Mouse (Mus musculus) lung, postnatal 0 days (tissue): Measurements from ENCODE around the gene Ankrd10. TPM values are rescaled to one million over a fixed set of nuclear protein-coding genes. Genes with fewer than 3 reads are reported as not detected.
A peak's percentile ranks its signal among the peaks of the same experiment; 100 is the strongest.

Experiments
- ATAC-seq: fragments of 200-750 bp; cut with Nextera tagmentation; 2 replicates; pipeline ENCODE4 v1.8.0; 2017; ENCODE audit warnings: moderate library complexity
- DNase-seq: peaks from one replicate; pipeline ENCODE4 v3.0.0-alpha.2; 2016; ENCODE audit warnings: low spot score
- H3K27ac ChIP-seq: fragments of 300-500 bp; sonication (generic); 2 replicates; pipeline ENCODE4 v1.5.1; 2014; ENCODE audit warnings: antibody characterized with exemption, mild to moderate bottlenecking, low read length, mixed read lengths
- H3K27me3 ChIP-seq: fragments of 300-500 bp; sonication (generic); replicated peaks from 2 replicates; pipeline ENCODE4 v1.6.1; 2014; ENCODE audit warnings: low read length, mixed read lengths; ENCODE audit not compliant: insufficient read depth
- H3K36me3 ChIP-seq: fragments of 300-500 bp; sonication (generic); 2 replicates; pipeline ENCODE4 v1.6.1; 2014; ENCODE audit warnings: low read length, mixed read lengths; ENCODE audit not compliant: insufficient read depth
- H3K4me1 ChIP-seq: fragments of 300-500 bp; sonication (generic); 2 replicates; pipeline ENCODE4 v1.6.1; 2014; ENCODE audit warnings: antibody characterized with exemption, low read depth, low read length, mixed read lengths; ENCODE audit not compliant: insufficient read depth
- H3K4me2 ChIP-seq: fragments of 300-500 bp; sonication (generic); replicated peaks from 2 replicates; pipeline ENCODE4 v1.6.1; 2014; ENCODE audit warnings: low read depth, mild to moderate bottlenecking, low read length, moderate library complexity, mixed read lengths
- H3K4me3 ChIP-seq: fragments of 300-500 bp; sonication (generic); 2 replicates; pipeline ENCODE4 v1.5.1; 2014; ENCODE audit warnings: low read depth, low read length
- H3K9ac ChIP-seq: fragments of 300-500 bp; sonication (generic); replicated peaks from 2 replicates; pipeline ENCODE4 v1.6.1; 2014; ENCODE audit warnings: low read depth, mild to moderate bottlenecking
- H3K9me3 ChIP-seq: fragments of 300-500 bp; sonication (generic); 2 replicates; pipeline ENCODE4 v1.6.1; 2016; ENCODE audit warnings: low read length, mixed read lengths
- CTCF ChIP-seq: IDR thresholded peaks from 2 replicates; pipeline ENCODE4 v1.5.1; 2016; ENCODE audit warnings: antibody characterized with exemption, mild to moderate bottlenecking
- EP300 ChIP-seq: IDR thresholded peaks from 2 replicates; pipeline ENCODE4 v1.6.1; 2016; ENCODE audit warnings: antibody characterized with exemption, mild to moderate bottlenecking, control low read depth
- WGBS: fragments of 180-500 bp; shearing (Covaris S2); extraction: QIAGEN DNeasy Blood & Tissue Kit; methylation state at CpG from one replicate; pipeline ENCODE4 v1.1.7; 2014; 5-methylcytosine and 5-hydroxymethylcytosine counted together
- polyA plus RNA-seq: library from polyadenylated mRNA; unstranded; fragments of >200 nt; fragmentation: Nextera tagmentation; extraction: Ambion mirVana; gene quantifications from 2 replicates; pipeline ENCODE4 v1.2.1, GENCODE M21; 2015

Gene Ankrd10
- polyA plus RNA-seq, 1 experiment from 2014 or later, result 38.9 TPM

DNA sequence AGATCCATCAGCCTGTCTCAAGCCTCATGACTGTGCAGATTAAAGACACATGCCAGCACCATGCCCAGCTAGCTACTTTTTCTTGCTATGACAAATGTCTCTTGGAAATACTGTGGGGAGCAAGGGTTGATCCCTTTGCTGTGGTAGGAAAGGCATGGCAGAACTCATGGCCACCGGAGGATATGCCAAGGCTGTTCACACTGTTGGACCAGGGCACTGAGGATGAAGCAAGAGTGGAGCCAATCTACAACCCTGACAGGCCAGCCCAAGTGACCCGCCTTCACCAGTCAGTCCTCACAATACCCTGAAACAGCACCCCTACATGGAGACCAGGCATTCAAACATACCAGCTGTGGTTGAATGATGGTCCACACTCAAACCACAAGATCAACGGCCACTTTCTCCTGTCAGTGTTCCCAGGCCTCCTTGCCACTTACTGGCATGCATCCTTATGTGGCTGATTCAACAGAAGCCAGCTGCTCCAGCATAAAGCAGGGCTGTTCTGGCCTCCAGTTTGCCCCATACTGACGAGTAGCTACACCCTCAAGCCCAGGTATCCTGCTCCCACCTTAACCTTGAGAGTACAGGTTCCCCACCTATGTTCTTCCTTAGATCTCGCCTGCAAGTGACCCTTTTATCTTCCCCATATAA lies 35.1 kb downstream of the Ankrd10 start:
- no peak overlapping the region for H3K4me3 ChIP-seq
- H3K36me3 ChIP-seq, result no peaks in the 10 kb centered on the region
- no peaks in the 10 kb centered on the region for H3K4me1 ChIP-seq
- no peak overlapping the region for H3K27ac ChIP-seq
- no peak for ATAC-seq
- no peak overlapping the region for H3K9ac ChIP-seq
- H3K27me3 ChIP-seq, result no peaks in the 10 kb centered on the region
- no peaks in the 10 kb centered on the region for H3K9me3 ChIP-seq
- TF ChIP-seq CTCF, result no peak
- no peak for TF ChIP-seq EP300
- no peak for DNase-seq
- 80% methylated on average over 5 of the region's 5 CpGs for WGBS
- no peak overlapping the region for H3K4me2 ChIP-seq

DNA sequence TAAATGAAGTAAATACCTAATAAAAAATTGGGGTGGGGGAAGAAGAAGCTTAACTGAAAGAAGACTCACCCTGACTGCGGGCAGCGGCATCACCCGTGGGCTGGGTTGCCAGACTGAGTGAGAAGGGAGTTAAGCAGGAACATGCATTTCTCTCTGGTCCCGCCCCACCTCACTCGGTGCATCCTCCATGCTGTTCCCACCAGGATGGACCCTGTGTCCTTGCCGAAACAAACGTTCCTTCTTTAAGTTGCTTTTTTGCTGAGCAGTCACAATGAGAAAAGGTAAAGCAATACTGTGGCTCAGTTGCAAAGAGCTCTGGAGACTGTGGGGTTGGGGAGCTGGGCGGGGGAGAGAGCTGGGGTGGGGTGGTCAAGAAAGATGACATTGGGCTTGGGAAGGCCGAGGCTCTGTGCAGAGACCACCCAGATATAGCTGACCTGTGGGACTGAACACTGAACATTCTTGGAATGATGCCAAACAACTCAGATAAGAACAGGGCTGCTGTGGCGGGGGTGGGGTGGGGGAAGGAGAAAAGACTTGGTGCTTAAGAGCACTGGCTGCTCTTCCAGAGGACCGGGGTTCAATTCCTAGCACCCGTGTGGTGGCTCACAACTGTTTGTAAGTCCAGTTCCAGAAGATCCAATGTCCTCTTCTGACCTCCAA lies 42.2 kb downstream of the Ankrd10 start:
- Histone ChIP-seq H3K36me3 (no peaks in the 10 kb centered on the region), H3K4me3 (no peak overlapping the region), H3K27ac (no peak overlapping the region), H3K4me2 (no peak overlapping the region), H3K9me3 (no peaks in the 10 kb centered on the region), H3K27me3 (no peaks in the 10 kb centered on the region), H3K9ac (no peak overlapping the region), H3K4me1 (no peaks in the 10 kb centered on the region)
- TF ChIP-seq EP300 (no peak), CTCF (no peak)
- DNase-seq (no peak), ATAC-seq (no peak)
- WGBS, result 54% methylated on average over 12 of the region's 12 CpGs

DNA sequence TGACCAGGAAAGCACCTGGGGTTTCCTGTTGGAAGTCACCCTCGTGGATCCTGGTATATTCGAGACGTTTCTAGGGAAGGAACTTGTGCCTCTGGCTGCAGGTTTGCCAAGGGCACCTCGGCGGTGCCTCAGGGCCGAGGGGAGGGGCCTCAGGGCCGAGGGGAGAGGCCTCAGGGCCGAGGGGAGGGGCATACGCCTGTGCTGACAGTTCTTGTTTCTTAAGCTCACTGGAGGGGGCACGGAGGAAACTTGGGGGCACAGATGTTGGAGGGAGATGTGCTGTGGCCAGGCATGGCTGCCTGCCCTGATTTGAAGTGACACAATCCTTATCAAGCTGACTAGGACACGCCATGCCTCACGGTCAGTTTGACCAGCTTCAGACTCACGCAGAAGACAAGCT lies 43.3 kb downstream of the Ankrd10 start:
- no peaks in the 10 kb centered on the region for H3K9me3 ChIP-seq
- TF ChIP-seq CTCF (no peak), EP300 (no peak)
- no peak overlapping the region for H3K9ac ChIP-seq
- H3K4me3 ChIP-seq, result no peak overlapping the region
- WGBS, result 32% methylated on average over 13 of the region's 13 CpGs
- no peaks in the 10 kb centered on the region for H3K4me1 ChIP-seq
- ATAC-seq, result no peak
- no peak overlapping the region for H3K27ac ChIP-seq
- no peaks in the 10 kb centered on the region for H3K27me3 ChIP-seq
- H3K36me3 ChIP-seq, result no peaks in the 10 kb centered on the region
- no peak overlapping the region for H3K4me2 ChIP-seq
- DNase-seq, result no peak

DNA sequence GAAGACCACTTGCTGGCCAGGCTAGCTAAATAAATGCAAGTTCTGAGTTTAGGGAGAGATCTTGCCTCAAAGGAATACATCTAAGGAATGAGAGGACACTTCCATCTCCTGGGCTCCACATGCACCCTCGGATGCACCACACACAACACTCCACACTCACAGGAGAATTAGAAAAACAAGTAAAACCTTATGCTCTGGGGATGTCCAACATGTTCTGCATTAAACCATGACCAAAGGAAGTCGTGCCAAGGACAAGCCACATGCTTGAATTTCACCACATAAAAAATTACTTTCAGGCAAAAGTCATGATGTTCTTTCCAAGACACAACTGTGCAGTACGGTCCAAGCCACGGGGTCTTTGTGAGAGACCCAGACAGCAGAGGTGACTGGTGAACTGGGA lies 43.7 kb downstream of the Ankrd10 start:
- H3K27me3 ChIP-seq, result no peaks in the 10 kb centered on the region
- DNase-seq (no peak), ATAC-seq (no peak)
- TF ChIP-seq EP300 (no peak), CTCF (no peak)
- no peaks in the 10 kb centered on the region for H3K4me1 ChIP-seq
- H3K9me3 ChIP-seq, result no peaks in the 10 kb centered on the region
- H3K4me2 ChIP-seq, result no peak overlapping the region
- H3K27ac ChIP-seq, result no peak overlapping the region
- WGBS, result 65% methylated on average over 4 of the region's 4 CpGs
- H3K4me3 ChIP-seq, result no peak overlapping the region
- no peak overlapping the region for H3K9ac ChIP-seq
- no peaks in the 10 kb centered on the region for H3K36me3 ChIP-seq

DNA sequence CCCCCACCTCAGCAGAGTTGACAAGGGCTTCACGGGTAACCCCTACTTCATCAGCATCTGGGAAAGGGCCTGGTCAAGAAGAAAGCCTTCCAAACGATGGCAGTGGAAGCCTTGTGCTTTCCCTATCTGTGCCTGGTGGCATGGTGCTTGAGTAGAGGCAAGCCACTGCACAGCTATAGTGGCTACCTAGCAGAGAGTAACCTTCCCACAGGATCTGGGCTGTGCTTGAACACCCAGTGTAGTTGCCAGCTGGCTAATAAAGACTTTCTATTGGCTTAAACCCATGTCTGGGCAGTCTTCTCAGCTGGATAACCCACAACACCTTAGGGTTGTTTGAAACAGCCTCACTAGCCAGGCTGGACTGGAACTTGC lies 49.2 kb downstream of the Ankrd10 start:
- Histone ChIP-seq H3K36me3 (no peaks in the 10 kb centered on the region), H3K27me3 (no peaks in the 10 kb centered on the region), H3K4me3 (no peak overlapping the region), H3K4me2 (no peak overlapping the region), H3K27ac (no peak overlapping the region), H3K9ac (no peak overlapping the region), H3K4me1 (no peaks in the 10 kb centered on the region), H3K9me3 (no peaks in the 10 kb centered on the region)
- no peak for TF ChIP-seq CTCF
- no peak for TF ChIP-seq EP300
- 39% methylated on average over 2 of the region's 2 CpGs for WGBS
- DNase-seq (no peak), ATAC-seq (no peak)

DNA sequence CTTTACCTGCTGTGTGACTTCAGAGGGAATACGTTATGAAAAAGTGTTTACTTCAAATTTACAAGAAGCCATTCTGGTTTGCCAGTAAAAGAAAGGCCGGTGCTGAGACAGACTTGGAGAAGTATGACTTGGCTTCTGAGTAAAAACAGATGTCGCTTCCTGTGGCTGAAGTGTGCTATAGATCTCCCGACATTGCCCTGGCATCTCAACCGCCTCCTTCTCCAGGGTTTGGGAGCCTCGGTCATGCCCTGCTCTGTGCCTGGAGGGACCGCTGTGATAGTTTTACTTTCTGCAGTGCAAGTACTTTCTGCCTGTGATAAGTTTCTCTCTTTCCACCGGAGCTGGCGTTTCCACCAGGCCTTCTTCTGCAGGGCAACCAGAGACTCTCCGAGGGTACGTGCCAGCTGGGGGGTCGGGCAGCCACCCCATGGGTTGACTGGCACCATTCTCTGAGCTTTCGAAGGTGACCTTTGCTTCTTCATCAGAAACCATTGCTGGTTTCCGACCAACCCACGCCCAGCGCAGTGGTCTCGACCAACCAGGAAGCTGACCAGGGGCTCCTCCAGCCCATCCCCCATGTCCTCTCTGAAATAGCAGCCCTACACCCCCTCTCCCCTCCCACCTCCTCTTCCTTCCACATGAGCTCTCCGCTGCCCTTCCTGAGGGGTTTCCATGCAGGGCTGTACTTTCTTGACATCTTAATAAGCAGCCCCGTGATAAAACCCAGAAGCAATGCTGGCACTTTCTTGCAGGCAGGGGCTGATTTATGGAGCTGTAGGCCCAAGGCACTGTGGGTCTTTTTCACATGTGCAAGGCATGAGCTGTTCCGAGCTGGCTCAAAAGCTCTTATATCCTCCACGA lies 49.8 kb downstream of the Ankrd10 start:
- no peaks in the 10 kb centered on the region for H3K9me3 ChIP-seq
- no peak for TF ChIP-seq EP300
- H3K4me2 ChIP-seq, result no peak overlapping the region
- no peaks in the 10 kb centered on the region for H3K36me3 ChIP-seq
- no peak overlapping the region for H3K27ac ChIP-seq
- H3K9ac ChIP-seq, result no peak overlapping the region
- DNase-seq (peak; percentile 52), ATAC-seq (peak; percentile 59)
- no peaks in the 10 kb centered on the region for H3K27me3 ChIP-seq
- WGBS, result 62% methylated on average over 21 of the region's 21 CpGs
- no peak overlapping the region for H3K4me3 ChIP-seq
- no peaks in the 10 kb centered on the region for H3K4me1 ChIP-seq
